Mouse (Mus musculus) myocyte (in vitro differentiated cells): ENCODE results near the gene 1700092M07Rik.

Experiments used
- CEBPB ChIP-seq: IDR thresholded peaks from 2 replicates; pipeline ENCODE4 v1.6.1; 2011; ENCODE audit warnings: mild to moderate bottlenecking, moderate library complexity; ENCODE audit not compliant: poor library complexity, insufficient read depth, severe bottlenecking
- MAX ChIP-seq: IDR thresholded peaks from one replicate; pipeline ENCODE4 v1.6.1; 2011; ENCODE audit warnings: low read depth, mild to moderate bottlenecking, control low read depth
- MYOD1 ChIP-seq, 3 experiments: IDR thresholded peaks; one replicate each; pipeline ENCODE4 v1.6.1; 2011; ENCODE audit warnings: control low read depth in 2 of 3, low read depth in 2 of 3, mild to moderate bottlenecking in 2 of 3, moderate library complexity in 1 of 3; ENCODE audit not compliant: insufficient read length in 2 of 3, control insufficient read depth in 1 of 3
- MYOG ChIP-seq, 3 experiments: IDR thresholded peaks; one replicate each; pipeline ENCODE4 v1.6.1; 2011; ENCODE audit warnings: control low read depth in 2 of 3, low read depth in 2 of 3, mild to moderate bottlenecking in 2 of 3; ENCODE audit not compliant: insufficient read length in 2 of 3, control insufficient read depth in 1 of 3, insufficient read depth in 1 of 3
- POLR2A ChIP-seq: IDR thresholded peaks from one replicate; pipeline ENCODE4 v1.6.1; 2011; ENCODE audit warnings: low read depth, mild to moderate bottlenecking, control low read depth, moderate library complexity; ENCODE audit not compliant: insufficient read length
- POLR2AphosphoS2 ChIP-seq: IDR thresholded peaks from one replicate; pipeline ENCODE4 v1.6.1; 2011; ENCODE audit warnings: low read depth, control low read depth; ENCODE audit not compliant: insufficient read length
- REST ChIP-seq: IDR thresholded peaks from one replicate; pipeline ENCODE4 v1.6.1; 2011; ENCODE audit warnings: mild to moderate bottlenecking, control low read depth, moderate library complexity; ENCODE audit not compliant: insufficient read depth, insufficient read length
- SRF ChIP-seq: IDR thresholded peaks from one replicate; pipeline ENCODE4 v1.6.1; 2011; ENCODE audit warnings: low read depth; ENCODE audit not compliant: control insufficient read depth, insufficient read length
- TCF12 ChIP-seq: IDR thresholded peaks from one replicate; pipeline ENCODE4 v1.6.1; 2011; ENCODE audit warnings: mild to moderate bottlenecking, control low read depth; ENCODE audit not compliant: poor library complexity, insufficient read depth, severe bottlenecking
- TCF3 ChIP-seq: IDR thresholded peaks from one replicate; pipeline ENCODE4 v1.6.1; 2011; ENCODE audit warnings: low read depth, control low read depth; ENCODE audit not compliant: insufficient read length
- USF1 ChIP-seq: IDR thresholded peaks from one replicate; pipeline ENCODE4 v1.6.1; 2011; ENCODE audit warnings: low read depth, mild to moderate bottlenecking, control low read depth, moderate library complexity

DNA sequence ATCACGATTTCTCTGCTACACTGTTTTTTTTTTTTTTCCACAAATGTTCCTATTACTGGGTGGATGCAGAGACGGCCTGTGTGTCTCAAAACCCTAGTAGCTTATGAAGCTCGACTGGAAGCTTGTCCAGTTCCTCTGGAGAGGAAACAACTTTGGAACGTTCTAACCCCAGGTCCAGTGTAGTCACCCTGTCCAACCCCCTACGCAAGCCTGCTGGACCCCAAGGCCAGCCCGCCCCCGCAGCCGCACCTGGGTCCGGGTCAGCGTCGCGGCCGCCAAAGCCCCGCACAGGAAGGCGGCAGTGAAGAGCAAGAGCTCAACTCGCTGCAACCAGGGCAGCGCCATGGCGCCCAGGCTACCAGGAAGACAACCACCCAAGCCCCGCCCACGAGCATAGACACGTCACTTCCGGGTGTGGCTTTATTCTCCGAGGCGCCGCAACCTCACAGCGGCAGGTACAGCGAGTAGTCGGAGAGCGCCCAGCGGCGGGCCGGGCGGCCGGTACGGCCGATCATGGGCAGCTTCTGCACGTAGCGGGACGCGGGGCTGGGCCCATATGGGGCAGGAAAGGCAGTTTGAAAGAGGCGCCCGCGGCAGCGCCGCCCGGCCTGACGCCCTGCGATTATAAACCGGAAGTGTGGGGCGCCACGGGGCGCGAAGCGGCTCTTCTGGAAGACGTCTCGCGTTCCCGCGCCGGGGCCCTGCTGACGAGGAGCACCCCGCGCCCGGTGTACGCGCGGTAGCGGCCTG, 33.7 kb downstream of the 1700092M07Rik start, which contains the start of gene Tmem179b:
- TF ChIP-seq TCF3 (no peak), POLR2A (peak; percentile 91), POLR2AphosphoS2 (peak; percentile 99), MYOG (IDR thresholded peaks at IDR 0.05; ENCODE audit: control insufficient read depth in 1 of 3, insufficient read depth in 1 of 3, insufficient read length in 2 of 3, low read depth in 2 of 3) (no peak), CEBPB (no peak), SRF (no peak), USF1 (no peak), REST (no peak), MAX (no peak), TCF12 (no peak), MYOD1 (IDR thresholded peaks at IDR 0.05; ENCODE audit: control insufficient read depth in 1 of 3, insufficient read length in 2 of 3, low read depth in 2 of 3) (no peak)
